Mouse (Mus musculus): ENCODE data around the gene Zfp574.

DNA sequence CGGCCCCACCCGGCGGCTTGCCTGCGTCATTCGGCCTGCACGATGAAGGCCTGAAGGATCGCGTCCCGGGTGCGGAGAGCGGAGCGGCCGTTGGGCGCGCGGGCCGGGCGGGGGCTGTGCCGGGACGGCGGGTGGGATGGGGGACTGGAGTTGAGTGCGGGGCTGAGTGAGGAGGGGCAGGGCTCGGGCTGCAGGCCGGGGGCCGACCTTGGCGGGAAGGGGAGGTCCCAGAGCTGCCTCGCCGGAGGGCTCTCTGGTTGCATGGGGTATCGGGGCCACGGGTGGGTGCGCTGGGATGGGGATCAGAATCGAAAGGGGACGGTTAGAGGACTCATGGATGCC is 5.0 kb downstream of the Zfp574 start:
- no peak for TF ChIP-seq CTCF (IDR thresholded peaks at IDR 0.05; ENCODE audit: low read depth)
- TF ChIP-seq EP300 (optimal IDR thresholded peaks at IDR 0.05) = no peak
